14 mouse cellular contexts compared by ENCODE assay signal in genomic region chr1:57600951-57601350, GRCm38 (mm10).
"Had no signal": no experiment of that assay in that cellular context is flagged by ENCODE, and none has a peak within 500 bp of the region (broad histone marks: within the 10 kb centered on the region; RNA-seq: fewer than 3 reads in every experiment).

No protein-coding gene starts in this region.

- H3K9me3 ChIP-seq: midbrain, embryonic 10.5 days; midbrain, embryonic 12.5 days; neural tube, embryonic 12.5 days; stomach, embryonic 15.5 days had no signal

- H3K27me3 ChIP-seq: midbrain, embryonic 12.5 days; neural tube, embryonic 12.5 days; stomach, embryonic 15.5 days had no signal

- H3K4me3 ChIP-seq: midbrain, embryonic 10.5 days; midbrain, embryonic 12.5 days; neural tube, embryonic 12.5 days; stomach, embryonic 15.5 days had no signal

- H3K4me2 ChIP-seq: lung, embryonic 14.5 days; midbrain, embryonic 12.5 days; neural tube, embryonic 12.5 days; stomach, embryonic 15.5 days had no signal

- DNase-seq: lung, adult 18-20 months; lung, embryonic 14.5 days; lung, postnatal 10 days; lung, postnatal 4 days; midbrain, embryonic 14.5 days; right cerebral cortex, postnatal 14 days; thymus, postnatal 4 days had no signal

- H3K27ac ChIP-seq: liver, embryonic 14.5 days; midbrain, embryonic 10.5 days; midbrain, embryonic 12.5 days; neural tube, embryonic 12.5 days; stomach, embryonic 15.5 days; stomach, postnatal 0 days had no signal

- H3K9ac ChIP-seq: liver, embryonic 14.5 days; lung, embryonic 14.5 days; midbrain, embryonic 12.5 days; neural tube, embryonic 12.5 days; stomach, embryonic 15.5 days had no signal

- H3K4me1 ChIP-seq: midbrain, embryonic 12.5 days; neural tube, embryonic 12.5 days; stomach, embryonic 15.5 days had no signal

- ATAC-seq: midbrain, embryonic 16.5 days had no signal

- H3K36me3 ChIP-seq: midbrain, embryonic 10.5 days; midbrain, embryonic 12.5 days; neural tube, embryonic 12.5 days; stomach, embryonic 15.5 days had no signal
